Mouse (Mus musculus) MEL-GATA-1-ER (cell line): ENCODE measurements at regions not wholly inside any gene's neighbourhood (a gene's known extent, or its start where the extent isn't known, plus 50 kb on each side); places are given as distances from the start of the nearest gene placed in this dataset.

Experiments used
- DNase-seq: peaks from one replicate; pipeline ENCODE4 v3.0.0-alpha.2; 2012; ENCODE audit warnings: low read depth; ENCODE audit errors: extremely low read depth

GRCm38 (mm10) chr6:100476550-100477366, 189.5 kb upstream of the Rybp start:
- no peak for DNase-seq

- DNase-seq: no peak
Measured at GRCm38 (mm10) chr6:100475341-100475955, 188.2 kb upstream of the Rybp start.

GRCm38 (mm10) chr6:100474326-100474725, 187.0 kb upstream of the Rybp start:
- DNase-seq: no peak

GRCm38 (mm10) chr6:100470071-100470470, 182.8 kb upstream of the Rybp start:
- DNase-seq: no peak

GRCm38 (mm10) chr6:100462757-100463156, 175.5 kb upstream of the Rybp start:
- no peak for DNase-seq

GRCm38 (mm10) chr6:100453401-100453800, 166.1 kb upstream of the Rybp start:
- no peak for DNase-seq

- DNase-seq: no peak
Measured at GRCm38 (mm10) chr6:100452097-100453002, 165.1 kb upstream of the Rybp start.

- DNase-seq: no peak
Measured at GRCm38 (mm10) chr6:100450108-100450507, 162.8 kb upstream of the Rybp start.

- no peak for DNase-seq
Measured at GRCm38 (mm10) chr6:100449087-100449486, 161.8 kb upstream of the Rybp start.

GRCm38 (mm10) chr6:100447211-100447610, 159.9 kb upstream of the Rybp start:
- no peak for DNase-seq

GRCm38 (mm10) chr6:100446804-100447203, 159.5 kb upstream of the Rybp start:
- no peak for DNase-seq

- peak; percentile 0 for DNase-seq
Measured at GRCm38 (mm10) chr6:100439071-100439737, 151.9 kb upstream of the Rybp start.

GRCm38 (mm10) chr6:100438511-100438991, 151.3 kb upstream of the Rybp start:
- no peak for DNase-seq

GRCm38 (mm10) chr6:100437980-100438379, 150.7 kb upstream of the Rybp start:
- no peak for DNase-seq

- DNase-seq: no peak
Measured at GRCm38 (mm10) chr6:100436507-100436906, 149.2 kb upstream of the Rybp start.

- no peak for DNase-seq
Measured at GRCm38 (mm10) chr6:100435222-100435621, 147.9 kb upstream of the Rybp start.

GRCm38 (mm10) chr6:100433534-100433867, 146.2 kb upstream of the Rybp start:
- DNase-seq: no peak

- DNase-seq: no peak
Measured at GRCm38 (mm10) chr6:100432688-100433533, 145.6 kb upstream of the Rybp start.

- DNase-seq: no peak
Measured at GRCm38 (mm10) chr6:100430286-100430685, 143.0 kb upstream of the Rybp start.

GRCm38 (mm10) chr6:100429511-100429910, 142.2 kb upstream of the Rybp start:
- no peak for DNase-seq
